Mouse (Mus musculus) E14TG2a.4 (cell line): Measurements from ENCODE around the gene Wdr35.

Experiments
- CTCF ChIP-seq: conservative IDR thresholded peaks from 2 replicates; pipeline ENCODE4 v1.5.1; 2014; ENCODE audit warnings: low read length
- NANOG ChIP-seq: IDR thresholded peaks from 2 replicates; pipeline ENCODE4 v1.6.1; 2014; ENCODE audit warnings: borderline replicate concordance, low read length, mixed read lengths
- POU5F1 ChIP-seq: IDR thresholded peaks from 2 replicates; pipeline ENCODE4 v1.6.1; 2014; ENCODE audit warnings: low read length, borderline replicate concordance

GRCm38 (mm10) chr12:8975076-8975475 lies 1.4 kb downstream of the Wdr35 start:
- TF ChIP-seq CTCF: peak; percentile 30; the same call in 1 of the 2 replicates
- TF ChIP-seq POU5F1: no peak
- no peak for TF ChIP-seq NANOG
